Mouse (Mus musculus): ENCODE results near the gene Apba1.

GRCm38 (mm10) chr19:23960275-23960674 lies 201.6 kb downstream of the Apba1 start:
- TF ChIP-seq POLR2A (IDR thresholded peaks at IDR 0.05; ENCODE audit: borderline replicate concordance, extremely low read depth, low read depth, low read length) (no peak), CTCF (IDR thresholded peaks at IDR 0.05; ENCODE audit: insufficient read depth, low read length) (no peak)
